Mouse (Mus musculus) G1E (cell line): ENCODE results near the gene Toporsl. TPM values are rescaled to one million over a fixed set of nuclear protein-coding genes. Genes with fewer than 3 reads are reported as not detected.

Experiments
- ATAC-seq: 2 replicates; pipeline ENCODE4 v1.8.0; 2016; ENCODE audit warnings: mild to moderate bottlenecking; ENCODE audit not compliant: insufficient number of reproducible peaks, poor library complexity, low FRiP score, severe bottlenecking; ENCODE audit errors: extremely low read depth
- DNase-seq: peaks from one replicate; pipeline ENCODE4 v3.0.0; 2012; ENCODE audit warnings: low spot score
- H3K27me3 ChIP-seq: 2 replicates; pipeline ENCODE4 v1.6.1; 2012; ENCODE audit warnings: mild to moderate bottlenecking, low read length, inconsistent platforms; ENCODE audit not compliant: insufficient read depth
- H3K36me3 ChIP-seq: replicated peaks from 2 replicates; pipeline ENCODE3; 2012; ENCODE audit warnings: mild to moderate bottlenecking, inconsistent platforms
- H3K4me1 ChIP-seq: 2 replicates; pipeline ENCODE4 v1.6.1; 2012; ENCODE audit warnings: low read depth, low read length, inconsistent platforms, mixed read lengths; ENCODE audit not compliant: insufficient read depth
- H3K4me3 ChIP-seq: 2 replicates; pipeline ENCODE4 v1.5.1; 2012; ENCODE audit warnings: low read depth, mild to moderate bottlenecking, inconsistent platforms, low read length, moderate library complexity, mixed read lengths
- H3K9me3 ChIP-seq: replicated peaks from 2 replicates; pipeline ENCODE4 v1.6.1; 2012; ENCODE audit warnings: inconsistent platforms
- CTCF ChIP-seq: IDR thresholded peaks from 2 replicates; pipeline ENCODE4 v1.5.1; 2012; ENCODE audit warnings: low read depth, low read length, inconsistent platforms, mixed read lengths
- GATA1 ChIP-seq: IDR thresholded peaks from 2 replicates; pipeline ENCODE4 v1.6.1; 2012; ENCODE audit warnings: borderline replicate concordance, low read length, inconsistent platforms, mixed read lengths
- GATA2 ChIP-seq: IDR thresholded peaks from 2 replicates; pipeline ENCODE4 v1.6.1; 2012; ENCODE audit warnings: low read depth, low read length, inconsistent platforms, borderline replicate concordance
- POLR2AphosphoS5 ChIP-seq: IDR thresholded peaks from 2 replicates; pipeline ENCODE4 v1.6.1; 2012; ENCODE audit warnings: low read depth, low read length, inconsistent platforms; ENCODE audit not compliant: insufficient replicate concordance
- TAL1 ChIP-seq: conservative IDR thresholded peaks from 2 replicates; pipeline ENCODE4 v1.6.1; 2012; ENCODE audit warnings: low read depth, low read length, inconsistent platforms, mixed read lengths
- polyA plus RNA-seq: library from polyadenylated mRNA; stranded (reverse); fragments of >175 nt; gene quantifications from 2 replicates; pipeline ENCODE4 v1.2.3, GENCODE M21; 2012
- total RNA-seq, 2 experiments: library from RNA; stranded (forward) in 1 of 2; stranded (reverse) in 1 of 2; fragments of 200-1000 nt in 1 of 2; fragments of >200 nt in 1 of 2; fragmentation: Nextera tagmentation in 1 of 2; gene quantifications; 2 replicates each; pipeline ENCODE4 v1.2.3; 2014 to 2017

The Toporsl gene
- total and polyA plus RNA-seq, 3 experiments = 0.05 TPM; not detected in 2

DNA sequence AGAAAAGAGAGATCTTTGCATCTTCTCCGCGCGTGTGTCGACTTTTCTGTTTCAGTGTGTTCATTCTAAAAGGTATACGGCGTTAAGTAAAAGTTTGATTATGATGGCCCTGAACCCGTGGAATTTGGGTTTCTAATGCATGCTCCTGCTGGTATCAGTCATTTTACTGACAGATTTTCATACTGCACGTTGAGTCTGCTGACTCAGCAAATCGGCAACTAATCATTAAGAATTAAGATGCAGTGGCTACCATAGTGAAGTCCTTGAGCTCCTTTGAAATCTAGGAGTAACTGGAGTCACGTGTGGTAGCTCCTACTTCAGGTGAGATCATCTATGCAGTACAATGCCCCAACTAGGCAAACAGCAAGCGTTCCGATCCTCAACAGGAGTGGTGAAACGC, 1.4 kb upstream of the Toporsl start:
- no peak for DNase-seq
- no peak for TF ChIP-seq CTCF
- no peak for TF ChIP-seq GATA2
- no peak for TF ChIP-seq GATA1
- TF ChIP-seq POLR2AphosphoS5 = no peak
- no peak for TF ChIP-seq TAL1
- Histone ChIP-seq H3K4me1 (no peaks in the 10 kb centered on the region), H3K36me3 (no peaks in the 10 kb centered on the region), H3K4me3 (no peak overlapping the region), H3K27me3 (no peaks in the 10 kb centered on the region), H3K9me3 (no peaks in the 10 kb centered on the region)
- ATAC-seq = no peak

DNA sequence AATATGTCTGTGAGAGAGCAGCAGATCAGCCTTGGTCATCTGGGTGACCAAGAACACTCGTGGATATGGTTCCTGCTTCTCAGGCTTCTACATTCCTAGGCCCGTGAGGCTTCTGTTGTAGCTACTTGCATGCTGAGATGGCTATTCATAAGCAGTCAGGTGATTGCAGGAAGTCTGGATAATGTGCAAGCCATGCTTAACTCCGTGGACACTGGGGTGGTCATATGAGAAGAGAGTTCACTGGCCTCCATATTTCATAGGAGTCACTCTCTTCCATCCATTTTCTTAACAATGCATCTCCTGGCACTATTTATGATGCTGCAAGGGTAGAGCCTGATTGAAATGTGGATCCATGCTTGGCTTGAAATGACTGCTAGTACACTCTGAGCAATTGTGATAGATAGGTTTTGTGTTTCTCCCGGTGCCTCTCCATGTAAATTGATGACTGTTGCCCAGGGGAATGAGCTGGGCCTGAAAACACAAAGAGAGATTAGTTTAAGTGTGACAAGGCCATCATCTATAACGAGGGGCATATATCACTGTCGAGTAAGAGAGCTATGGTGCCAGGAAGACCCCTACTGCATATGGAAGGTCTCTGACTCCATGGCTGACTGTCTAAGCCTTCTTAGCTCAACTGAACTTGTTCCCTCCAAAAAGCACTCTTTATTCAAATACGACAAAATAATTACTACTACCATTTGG, 2.3 kb downstream of the Toporsl start:
- Histone ChIP-seq H3K4me3 (no peak overlapping the region), H3K36me3 (no peaks in the 10 kb centered on the region), H3K4me1 (no peaks in the 10 kb centered on the region), H3K27me3 (no peaks in the 10 kb centered on the region), H3K9me3 (no peaks in the 10 kb centered on the region)
- ATAC-seq = no peak
- TF ChIP-seq GATA2 (no peak), TAL1 (no peak), GATA1 (no peak), POLR2AphosphoS5 (no peak), CTCF (no peak)
- no peak for DNase-seq

DNA sequence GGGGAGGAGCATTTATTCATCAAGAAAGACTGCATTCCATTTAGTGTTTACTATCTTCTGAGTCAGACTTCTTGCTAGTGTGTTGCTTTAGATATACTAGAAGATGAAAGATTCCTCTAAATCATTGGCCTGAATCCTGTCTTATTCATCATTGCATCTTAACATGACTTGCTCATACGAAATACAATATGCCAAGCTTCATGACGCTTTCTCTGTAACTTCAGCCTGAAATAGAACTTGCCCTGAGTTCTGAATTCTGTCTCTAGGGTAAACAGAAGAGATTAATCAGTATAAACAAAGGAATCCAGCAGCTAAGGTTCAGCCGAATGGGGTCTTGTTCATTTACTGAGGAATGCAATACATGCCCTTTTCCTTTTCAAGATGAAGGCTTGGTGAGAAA, 10.8 kb downstream of the Toporsl start:
- H3K4me3 ChIP-seq = no peak overlapping the region
- H3K4me1 ChIP-seq = no peaks in the 10 kb centered on the region
- H3K27me3 ChIP-seq = no peaks in the 10 kb centered on the region
- H3K9me3 ChIP-seq = no peaks in the 10 kb centered on the region
- H3K36me3 ChIP-seq = no peaks in the 10 kb centered on the region
- ATAC-seq (no peak), DNase-seq (no peak)
- TF ChIP-seq TAL1 = no peak
- TF ChIP-seq GATA2 = no peak
- TF ChIP-seq CTCF = no peak
- TF ChIP-seq POLR2AphosphoS5 = no peak
- no peak for TF ChIP-seq GATA1

DNA sequence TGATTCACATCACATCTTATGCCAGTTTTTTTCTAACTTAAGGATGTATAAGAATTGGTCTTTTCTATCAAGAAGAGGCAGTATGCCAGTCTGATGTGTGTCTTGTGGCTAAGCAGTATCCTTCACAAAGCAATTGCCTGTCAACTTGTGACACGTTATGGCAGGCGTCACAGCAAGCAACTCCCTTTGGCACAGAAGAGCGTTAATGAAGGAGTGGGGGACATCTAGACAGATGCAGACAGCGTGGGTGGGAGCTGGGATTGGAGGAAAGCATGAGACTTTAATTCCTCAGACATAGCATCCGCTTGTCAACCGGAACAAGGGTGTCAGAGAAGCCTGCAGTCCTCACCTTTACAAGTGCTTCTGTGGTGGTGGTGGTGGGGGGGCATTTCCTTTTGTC, 38.9 kb downstream of the Toporsl start:
- DNase-seq (no peak), ATAC-seq (no peak)
- TF ChIP-seq CTCF (no peak), GATA2 (no peak), POLR2AphosphoS5 (no peak), GATA1 (no peak), TAL1 (no peak)
- H3K9me3 ChIP-seq = no peaks in the 10 kb centered on the region
- no peaks in the 10 kb centered on the region for H3K4me1 ChIP-seq
- H3K27me3 ChIP-seq = no peaks in the 10 kb centered on the region
- no peaks in the 10 kb centered on the region for H3K36me3 ChIP-seq
- H3K4me3 ChIP-seq = no peak overlapping the region

DNA sequence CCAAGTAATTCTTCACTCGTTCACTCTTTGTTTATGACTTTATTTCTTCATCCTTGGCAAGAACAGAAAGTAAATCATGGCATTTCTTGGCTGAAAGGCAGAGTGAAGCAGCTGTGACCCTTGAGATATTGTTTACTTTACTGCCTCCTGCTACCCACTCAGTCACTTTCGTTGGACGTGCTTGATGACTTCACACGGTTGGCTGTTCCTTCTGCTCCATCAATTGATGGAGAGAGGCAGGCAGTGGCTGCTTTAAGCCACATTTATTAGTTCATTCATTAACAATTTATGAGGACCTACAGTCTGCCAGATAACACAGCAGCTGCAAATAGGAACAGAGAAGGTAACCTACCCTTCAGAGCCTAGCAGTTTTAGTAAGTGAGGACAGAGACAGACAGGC, 51.7 kb downstream of the Toporsl start:
- Histone ChIP-seq H3K36me3 (no peaks in the 10 kb centered on the region), H3K9me3 (no peaks in the 10 kb centered on the region), H3K4me1 (no peaks in the 10 kb centered on the region), H3K27me3 (no peaks in the 10 kb centered on the region), H3K4me3 (no peak overlapping the region)
- no peak for DNase-seq
- ATAC-seq = no peak
- TF ChIP-seq GATA1 (no peak), TAL1 (no peak), POLR2AphosphoS5 (no peak), GATA2 (no peak), CTCF (no peak)

DNA sequence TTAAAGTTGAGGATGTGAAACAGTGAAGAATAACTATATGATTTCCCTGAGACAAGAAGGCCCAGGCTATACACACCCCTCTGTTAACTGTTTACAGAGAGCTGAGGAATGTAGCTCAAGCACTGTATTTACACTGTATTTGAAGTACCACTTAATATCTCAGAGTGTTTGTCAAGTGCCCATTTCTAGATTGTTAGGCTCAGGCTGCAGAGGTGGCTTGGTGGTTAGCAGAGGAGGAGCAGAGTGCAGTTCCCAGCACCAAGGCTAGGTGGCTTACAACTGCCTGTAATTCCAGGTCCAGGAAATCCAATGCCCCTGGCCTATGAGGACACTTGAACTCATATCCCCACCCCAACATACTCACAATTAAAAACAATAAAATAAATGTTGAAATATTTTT, 63.6 kb downstream of the Toporsl start:
- Histone ChIP-seq H3K9me3 (no peaks in the 10 kb centered on the region), H3K4me3 (no peak overlapping the region), H3K4me1 (no peaks in the 10 kb centered on the region), H3K36me3 (no peaks in the 10 kb centered on the region), H3K27me3 (0 out of 2 replicates have a peak, but pooled peaks cover 2% of the 10 kb centered on the region)
- DNase-seq (no peak), ATAC-seq (no peak)
- TF ChIP-seq GATA2 (no peak), GATA1 (no peak)
